Mouse (Mus musculus) ES-E14 (cell line): Measurements from ENCODE around the gene Smad1.

Experiments used
- CHD2 ChIP-seq: IDR thresholded peaks from 2 replicates; pipeline ENCODE4 v1.6.1; 2014; ENCODE audit warnings: mild to moderate bottlenecking, low read depth, low read length, inconsistent platforms
- HCFC1 ChIP-seq: IDR thresholded peaks from 2 replicates; pipeline ENCODE4 v1.6.1; 2012; ENCODE audit warnings: low read length, inconsistent platforms, borderline replicate concordance; ENCODE audit not compliant: insufficient read depth
- MAFK ChIP-seq: IDR thresholded peaks from 2 replicates; pipeline ENCODE4 v1.6.1; 2014; ENCODE audit warnings: mild to moderate bottlenecking, low read depth, low read length, inconsistent platforms; ENCODE audit not compliant: insufficient read depth
- ZC3H11A ChIP-seq: IDR thresholded peaks from 2 replicates; pipeline ENCODE4 v1.6.1; 2012; ENCODE audit warnings: low read depth, mild to moderate bottlenecking, inconsistent platforms, low read length, borderline replicate concordance
- ZNF384 ChIP-seq: IDR thresholded peaks from 2 replicates; pipeline ENCODE4 v1.6.1; 2012; ENCODE audit warnings: low read depth, low read length, inconsistent platforms

- TF ChIP-seq CHD2 (no peak), HCFC1 (no peak), MAFK (no peak), ZNF384 (no peak), ZC3H11A (no peak)
These were observed 27.2 kb downstream of the Smad1 start for GRCm38 (mm10) chr8:79372084-79372483.
